Mouse (Mus musculus) kidney, adult 18-20 months (tissue): Measurements from ENCODE around the gene Ttyh3.

Source experiments
- DNase-seq: peaks from one replicate; pipeline ENCODE4 v3.0.0; 2021

The Ttyh3 gene

GRCm38 (mm10) chr5:140624961-140625360, 23.9 kb downstream of the Ttyh3 start:
- no peak for DNase-seq

DNA sequence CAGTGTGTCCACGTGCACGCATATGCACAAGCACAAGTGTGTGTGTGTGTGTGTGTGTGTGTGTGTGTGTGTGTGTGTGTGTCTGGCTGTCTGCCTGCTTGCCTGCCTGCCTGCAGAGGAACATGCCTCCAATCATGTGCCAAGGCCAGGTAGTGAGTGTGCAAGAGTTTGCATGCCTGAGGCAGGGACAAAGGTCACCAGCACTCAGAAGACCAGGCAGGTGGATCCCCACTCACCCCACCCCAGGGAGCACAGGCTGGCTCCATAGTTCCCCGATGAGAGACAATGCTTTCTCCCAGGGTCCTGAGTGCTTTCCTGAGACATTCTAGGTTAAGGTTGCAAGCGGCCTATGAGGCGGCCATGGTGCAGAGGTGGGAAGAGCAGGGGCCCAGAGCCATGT, 24.6 kb downstream of the Ttyh3 start:
- no peak for DNase-seq

GRCm38 (mm10) chr5:140623791-140624190, 25.0 kb downstream of the Ttyh3 start:
- no peak for DNase-seq

DNA sequence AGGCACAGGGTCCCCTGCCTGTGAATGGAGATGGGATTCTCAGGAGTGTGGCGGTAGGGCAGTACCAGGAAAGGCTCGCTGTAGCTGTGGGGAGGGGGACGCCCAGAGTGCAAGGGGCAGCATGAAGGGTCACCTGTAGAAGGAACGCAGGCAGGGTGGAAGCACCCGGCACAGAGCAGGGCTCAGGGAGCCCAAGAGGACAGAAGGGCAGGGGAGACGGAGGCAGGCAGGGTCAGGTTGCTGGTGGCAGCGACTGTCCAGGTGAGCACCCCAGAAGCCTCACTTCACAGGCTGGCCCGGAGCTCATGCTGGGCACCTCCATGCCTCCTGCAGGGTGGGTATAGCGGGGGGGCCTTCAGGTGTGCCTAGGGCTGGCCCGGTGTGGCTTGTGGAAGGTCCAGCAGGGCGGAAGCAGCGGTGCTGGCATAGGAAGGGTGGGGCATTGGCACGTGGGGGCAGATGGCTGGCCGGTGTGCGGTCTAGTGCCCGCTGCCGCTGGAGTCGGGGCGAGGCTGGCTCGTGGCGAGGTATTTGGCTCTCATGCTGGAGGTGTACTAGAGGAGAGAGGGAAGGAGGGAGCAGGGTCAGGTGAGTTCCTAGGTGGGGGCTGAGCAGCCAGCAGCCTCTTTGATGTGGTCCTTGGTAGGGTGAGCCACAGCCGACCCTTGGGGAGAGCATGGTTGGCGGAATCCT, 25.7 kb downstream of the Ttyh3 start:
- DNase-seq = no peak

- DNase-seq = no peak
Measured at GRCm38 (mm10) chr5:140621517-140621916, 27.3 kb downstream of the Ttyh3 start.

- DNase-seq = no peak
Measured at GRCm38 (mm10) chr5:140621092-140621491, 27.7 kb downstream of the Ttyh3 start.

- DNase-seq = no peak
Measured at GRCm38 (mm10) chr5:140619895-140620736, 28.7 kb downstream of the Ttyh3 start.

GRCm38 (mm10) chr5:140619151-140619771, 29.6 kb downstream of the Ttyh3 start:
- peak; percentile 79 for DNase-seq

- DNase-seq = no peak
Measured at GRCm38 (mm10) chr5:140617714-140618113, 31.1 kb downstream of the Ttyh3 start.

DNA sequence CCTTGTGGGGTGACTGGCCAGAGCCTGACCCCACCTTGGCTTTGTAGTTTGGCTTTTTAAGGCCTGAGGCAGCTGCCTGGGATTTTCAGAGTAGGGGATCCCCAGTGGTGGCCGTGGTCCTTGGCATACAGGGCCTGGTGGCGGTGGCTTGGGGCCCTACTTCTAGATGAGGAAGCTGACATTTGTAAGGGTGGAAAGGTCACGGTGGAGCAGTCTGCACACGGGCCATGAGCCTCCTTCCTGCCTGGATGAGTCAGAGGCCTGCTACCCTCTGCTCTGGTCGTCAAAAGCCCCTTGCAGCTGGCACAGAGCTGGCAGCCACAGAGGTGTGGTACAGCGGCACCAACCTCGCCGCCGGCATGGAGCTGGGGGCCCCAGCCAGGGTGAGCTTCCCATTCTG, 32.1 kb downstream of the Ttyh3 start:
- DNase-seq = no peak

DNA sequence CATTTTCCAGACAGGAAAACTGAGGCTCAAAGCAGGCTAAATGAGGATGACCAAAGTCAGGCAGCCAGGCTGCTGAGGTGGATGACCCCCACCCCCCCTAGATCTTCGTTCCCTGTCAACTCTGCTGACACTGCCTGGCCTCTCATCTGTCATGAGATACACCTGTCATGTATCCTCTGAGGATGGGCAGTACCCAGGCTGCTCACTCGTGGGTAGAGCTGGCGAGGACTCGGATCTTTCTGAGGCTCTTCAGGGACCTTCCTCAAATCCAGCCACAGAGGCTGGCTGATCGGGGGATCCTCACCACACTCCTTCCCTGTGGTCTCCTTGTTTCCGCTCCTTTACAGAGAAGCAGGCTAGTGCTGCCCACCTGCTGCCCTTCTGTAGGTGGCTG, 32.7 kb downstream of the Ttyh3 start:
- DNase-seq = no peak

DNA sequence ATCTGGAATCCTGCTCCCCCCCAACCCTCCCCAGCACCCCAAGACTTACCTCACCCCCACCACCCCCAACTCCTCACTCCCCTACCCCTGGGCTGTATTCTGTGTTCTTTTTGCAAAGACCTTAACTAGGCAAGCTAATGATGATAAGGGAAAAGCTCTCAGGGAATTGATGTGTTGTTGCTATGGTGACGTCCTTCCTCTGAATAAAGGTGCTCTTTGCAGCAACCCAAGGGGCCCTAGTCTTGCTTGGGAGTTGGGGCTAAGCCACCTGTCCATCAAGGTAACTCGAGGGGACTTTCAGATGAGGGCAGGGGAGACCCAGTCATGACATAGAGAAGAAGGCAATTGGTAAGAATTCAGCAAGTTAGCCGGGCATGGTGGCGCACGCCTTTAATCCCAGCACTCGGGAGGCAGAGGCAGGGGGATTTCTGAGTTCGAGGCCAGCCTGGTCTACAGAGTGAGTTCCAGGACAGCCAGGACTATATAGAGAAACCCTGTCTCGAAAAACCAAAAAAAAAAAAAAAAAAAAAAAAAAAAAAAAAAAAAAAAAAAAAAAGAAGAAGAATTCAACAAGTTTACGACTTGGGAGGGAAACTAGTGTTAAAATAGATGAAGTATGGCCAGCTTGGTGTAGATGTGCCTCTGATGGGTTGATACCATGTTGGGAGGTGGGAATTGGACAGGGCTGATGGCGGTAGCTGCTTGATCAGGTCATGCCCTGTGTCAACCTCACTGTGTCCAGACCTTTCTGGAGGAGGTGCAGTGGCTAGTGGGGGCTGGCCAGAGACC, 33.3 kb downstream of the Ttyh3 start:
- no peak for DNase-seq

GRCm38 (mm10) chr5:140614837-140615236, 34.0 kb downstream of the Ttyh3 start:
- no peak for DNase-seq

- no peak for DNase-seq
Measured at GRCm38 (mm10) chr5:140614141-140614540, 34.7 kb downstream of the Ttyh3 start.

- DNase-seq = no peak
Measured at GRCm38 (mm10) chr5:140612191-140612590, 36.6 kb downstream of the Ttyh3 start.

- peak; percentile 23 for DNase-seq
Measured at GRCm38 (mm10) chr5:140611611-140612185, 37.1 kb downstream of the Ttyh3 start.

- DNase-seq = peak; percentile 68
Measured at GRCm38 (mm10) chr5:140611021-140611583, 37.7 kb downstream of the Ttyh3 start.

GRCm38 (mm10) chr5:140610273-140611011, 38.4 kb downstream of the Ttyh3 start:
- DNase-seq = peak; percentile 53

GRCm38 (mm10) chr5:140609511-140610272, 39.1 kb downstream of the Ttyh3 start:
- peak; percentile 46 for DNase-seq

GRCm38 (mm10) chr5:140608634-140609015, 40.2 kb downstream of the Ttyh3 start:
- DNase-seq = no peak
